Mouse (Mus musculus): Measurements from ENCODE around the gene Zfhx3.

Zfhx3 gene

DNA sequence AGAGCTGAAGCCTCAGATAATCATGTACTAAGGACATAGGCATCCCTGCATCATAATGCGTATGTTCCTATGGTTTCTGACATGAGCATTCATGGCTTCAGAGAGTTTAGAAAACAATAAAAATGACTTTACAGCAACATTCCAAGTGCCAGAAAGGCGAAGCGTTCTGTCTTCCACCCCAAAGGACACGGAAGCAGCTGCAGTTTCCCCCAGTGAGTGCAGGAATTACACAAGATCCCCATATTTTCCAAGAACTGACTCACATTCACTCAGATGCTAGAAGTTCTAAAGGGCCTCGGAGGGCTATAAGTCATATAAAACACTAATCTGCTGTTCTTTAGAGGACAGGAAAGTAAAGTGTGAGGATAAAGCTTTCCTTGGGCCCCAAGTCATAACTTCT, 75.3 kb downstream of the Zfhx3 start:
- no peak for DNase-seq (ENCODE audit: low read depth, low spot score)

DNA sequence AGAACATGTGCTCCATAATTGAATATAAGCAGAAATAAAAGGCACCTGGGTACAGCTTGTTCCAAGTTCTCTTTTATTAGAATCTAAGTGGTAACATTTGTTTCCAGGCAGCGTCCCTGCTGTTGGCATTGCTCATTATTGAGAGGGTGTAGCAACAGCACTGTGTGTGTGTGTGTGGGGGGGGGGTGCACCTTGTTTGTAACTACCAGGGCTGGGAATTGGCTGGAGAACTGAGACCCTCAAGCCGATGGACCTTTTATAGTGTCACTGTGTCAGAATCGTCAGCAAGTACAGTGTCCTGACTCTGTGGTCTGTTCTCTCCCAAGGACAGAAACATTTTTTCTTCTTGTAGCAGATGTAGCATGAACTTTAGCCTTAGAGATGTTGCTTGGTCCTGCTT, 77.2 kb downstream of the Zfhx3 start:
- DNase-seq (ENCODE audit: low read depth, low spot score), result no peak

DNA sequence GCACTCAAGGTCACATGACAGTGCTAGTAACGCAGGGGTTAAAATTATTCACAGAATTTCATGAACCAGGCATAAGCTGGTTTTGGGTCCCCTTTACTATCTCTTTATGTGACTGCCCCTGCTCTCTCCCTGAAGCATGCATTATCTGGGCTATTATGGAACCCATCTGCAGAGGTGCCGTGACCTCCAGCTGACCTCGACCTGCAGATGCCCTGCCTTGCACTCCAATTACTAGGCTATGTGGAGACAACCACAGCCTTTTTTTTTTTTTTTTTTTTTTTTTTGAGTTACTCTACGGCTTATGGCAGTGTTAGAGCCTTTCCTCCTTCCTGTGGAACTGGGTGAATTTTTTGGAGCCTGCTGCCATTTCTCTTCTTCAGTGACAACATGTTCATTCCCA, 80.0 kb downstream of the Zfhx3 start:
- DNase-seq (ENCODE audit: low read depth, low spot score), result no peak

GRCm38 (mm10) chr8:108024331-108024730, 81.9 kb downstream of the Zfhx3 start:
- DNase-seq (ENCODE audit: low read depth, low spot score), result no peak

GRCm38 (mm10) chr8:108025249-108025648, 82.8 kb downstream of the Zfhx3 start:
- no peak for DNase-seq (ENCODE audit: low read depth, low spot score)

DNA sequence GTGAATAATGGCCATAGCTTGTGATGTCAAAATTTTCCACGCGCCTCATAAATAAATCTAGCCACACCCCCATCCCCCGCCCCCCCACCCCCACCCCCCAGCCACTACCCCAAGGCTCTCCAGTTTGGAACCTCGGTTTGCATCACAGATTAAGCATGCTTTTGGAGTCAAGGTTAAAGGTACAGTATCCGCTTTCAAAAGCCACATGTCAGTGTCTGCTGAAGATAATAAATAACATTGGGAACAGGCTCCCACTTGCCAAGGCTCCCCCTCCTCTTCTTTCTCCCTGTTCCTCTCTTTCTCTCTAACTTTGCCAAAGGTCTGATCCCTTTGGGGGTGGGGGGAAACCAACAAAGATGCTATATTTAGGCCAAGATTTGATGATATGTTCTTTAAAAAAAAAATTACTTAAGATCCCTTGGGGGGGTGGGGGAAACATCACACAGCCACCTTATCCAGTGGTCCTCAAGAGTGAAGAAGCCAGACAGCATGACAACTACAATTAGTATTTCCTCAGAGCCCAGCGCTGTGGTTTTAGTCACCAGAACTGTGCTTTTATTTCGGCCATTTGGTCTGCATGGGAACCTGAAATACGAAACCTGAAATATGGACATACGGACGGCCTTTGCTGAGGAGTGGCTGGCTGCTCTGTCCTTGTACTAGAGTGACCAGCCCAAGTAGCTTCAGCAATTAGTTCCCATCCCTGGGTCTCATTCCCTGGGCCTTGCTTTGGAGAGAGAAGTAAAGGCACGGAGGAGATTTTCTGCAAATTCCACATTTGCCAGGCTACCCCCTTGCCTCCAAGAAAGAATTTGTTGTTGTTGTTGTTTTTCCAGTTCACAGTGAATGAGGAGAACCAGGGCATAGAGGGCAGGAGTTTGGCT, 84.4 kb downstream of the Zfhx3 start:
- peak; percentile 58 for DNase-seq (ENCODE audit: low read depth, low spot score)

- peak; percentile 74 for DNase-seq (ENCODE audit: low read depth, low spot score)
Measured at GRCm38 (mm10) chr8:108027561-108028025, 85.1 kb downstream of the Zfhx3 start.

DNA sequence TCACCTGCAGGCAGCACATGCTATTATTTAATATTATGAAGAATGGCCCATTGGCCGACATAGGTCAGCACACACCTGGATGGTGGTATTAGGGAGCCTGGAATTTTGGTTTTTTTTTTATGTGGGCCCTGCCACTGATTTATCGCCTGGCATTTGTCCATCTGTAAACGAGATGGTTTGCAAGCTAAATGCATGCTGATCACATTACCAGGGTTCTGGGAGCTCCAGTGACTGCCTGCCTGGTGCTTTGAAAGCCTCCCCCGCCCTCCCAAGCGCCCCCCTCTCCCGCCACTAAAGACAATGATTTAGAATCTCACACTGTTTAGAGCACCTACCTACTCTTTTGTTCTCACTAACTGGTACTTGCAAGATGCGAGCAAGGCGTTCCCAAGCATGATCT, 86.0 kb downstream of the Zfhx3 start:
- no peak for DNase-seq (ENCODE audit: low read depth, low spot score)

DNA sequence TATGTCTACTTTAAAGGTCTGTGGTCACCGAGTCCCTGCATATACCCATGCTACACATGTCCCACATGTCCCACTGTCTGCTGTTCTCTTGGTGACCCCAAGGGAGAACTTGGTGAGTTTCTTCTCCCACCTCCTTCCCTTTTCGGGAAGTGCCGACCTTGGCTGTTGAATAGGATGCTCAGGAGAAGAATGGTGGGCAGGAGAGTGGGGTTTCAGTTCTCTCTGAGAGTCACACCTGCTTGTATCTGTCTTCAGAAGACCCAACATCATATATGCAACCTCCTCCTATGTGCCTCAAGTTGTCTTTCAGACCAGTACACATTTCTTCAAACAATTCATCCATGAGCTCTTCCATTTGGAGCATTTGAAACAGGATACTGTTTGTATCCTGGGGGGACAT, 88.7 kb downstream of the Zfhx3 start:
- no peak for DNase-seq (ENCODE audit: low read depth, low spot score)

DNA sequence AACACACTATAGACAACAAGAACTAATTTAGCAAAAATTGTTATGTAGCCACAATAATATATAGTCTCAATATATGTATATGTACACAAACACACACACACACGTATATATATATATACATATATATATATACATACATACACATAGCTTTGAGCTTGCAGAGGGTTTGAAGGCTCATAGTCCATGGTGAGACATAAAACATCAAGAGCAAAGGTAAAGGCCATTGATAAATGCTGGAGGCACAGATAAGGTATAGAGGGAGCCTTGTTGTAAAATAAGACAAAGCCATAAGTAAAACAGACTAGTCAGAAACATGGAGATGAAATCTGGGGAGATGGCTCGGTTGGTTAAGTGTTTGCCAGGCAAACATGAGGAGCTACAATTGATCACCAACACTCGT, 91.6 kb downstream of the Zfhx3 start:
- no peak for DNase-seq (ENCODE audit: low read depth, low spot score)

GRCm38 (mm10) chr8:108034726-108035125, 92.3 kb downstream of the Zfhx3 start:
- DNase-seq (ENCODE audit: low read depth, low spot score), result no peak

DNA sequence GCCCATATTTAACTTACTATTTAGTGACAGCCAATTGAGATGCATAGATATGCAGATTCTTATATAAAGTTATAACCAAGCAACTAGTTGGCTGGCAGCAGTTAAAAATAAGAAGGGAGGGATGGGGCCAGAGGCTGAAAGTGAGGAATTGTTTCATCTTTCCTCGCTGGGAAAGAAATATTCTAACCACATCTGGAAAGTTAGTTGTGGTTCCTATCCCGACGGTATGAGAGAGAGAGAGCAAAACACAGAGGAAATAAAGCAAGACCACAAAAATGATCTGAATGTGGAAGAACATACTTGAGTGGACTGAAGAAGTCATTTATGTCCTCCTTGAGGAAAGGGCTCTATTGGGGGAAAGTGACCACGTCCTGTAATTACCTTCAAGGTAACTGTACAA, 101.2 kb downstream of the Zfhx3 start:
- no peak for DNase-seq (ENCODE audit: low read depth, low spot score)

DNA sequence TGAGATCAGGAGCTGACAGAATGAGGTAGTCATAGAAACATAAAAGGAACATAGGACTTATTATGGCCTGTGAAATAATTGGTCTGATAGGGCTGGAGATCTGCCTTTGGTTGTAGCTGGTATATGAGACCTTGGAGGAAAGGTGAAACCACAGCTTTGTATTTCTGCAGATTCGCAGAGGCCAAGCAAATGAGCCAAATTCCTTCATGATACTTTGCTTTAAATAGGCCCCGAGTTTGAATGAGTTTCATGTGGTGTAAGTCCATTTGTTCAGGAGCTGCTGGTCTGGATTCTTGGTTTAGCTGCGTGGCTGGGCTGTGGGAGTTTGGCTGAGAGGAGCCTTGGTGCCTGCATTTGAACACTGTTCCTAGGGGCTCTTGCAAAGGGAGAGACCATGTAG, 101.7 kb downstream of the Zfhx3 start:
- DNase-seq (ENCODE audit: low read depth, low spot score), result no peak

GRCm38 (mm10) chr8:108056241-108056640, 113.8 kb downstream of the Zfhx3 start:
- no peak for DNase-seq (ENCODE audit: low read depth, low spot score)

GRCm38 (mm10) chr8:108061972-108062371, 119.5 kb downstream of the Zfhx3 start:
- peak; percentile 24 for DNase-seq (ENCODE audit: low read depth, low spot score)

- DNase-seq (ENCODE audit: low read depth, low spot score), result no peak
Measured at GRCm38 (mm10) chr8:108067111-108067510, 124.7 kb downstream of the Zfhx3 start.

DNA sequence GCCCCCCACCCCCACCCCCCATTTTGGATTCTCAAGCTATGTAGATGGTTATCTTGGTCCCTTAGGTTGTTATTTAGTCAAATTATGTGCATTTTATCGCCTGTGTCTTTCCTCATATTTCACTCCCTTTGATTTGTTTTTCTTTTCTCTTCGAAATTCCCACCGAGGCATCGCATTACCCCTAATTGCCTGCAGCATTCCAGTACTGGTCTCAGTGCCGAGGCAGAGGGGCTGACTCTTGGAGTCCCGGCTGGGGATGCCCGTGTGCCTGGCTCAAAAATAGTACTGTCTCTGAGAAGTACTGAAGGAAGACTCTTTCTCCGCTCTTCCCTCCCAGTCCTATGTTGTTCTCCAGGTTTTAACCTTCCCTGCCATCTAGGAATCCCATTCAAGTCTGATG, 125.8 kb downstream of the Zfhx3 start:
- no peak for DNase-seq (ENCODE audit: low read depth, low spot score)

- no peak for DNase-seq (ENCODE audit: low read depth, low spot score)
Measured at GRCm38 (mm10) chr8:108070438-108070837, 128.0 kb downstream of the Zfhx3 start.

GRCm38 (mm10) chr8:108072126-108072746, 129.8 kb downstream of the Zfhx3 start:
- no peak for DNase-seq (ENCODE audit: low read depth, low spot score)

GRCm38 (mm10) chr8:108072853-108073252, 130.4 kb downstream of the Zfhx3 start:
- DNase-seq (ENCODE audit: low read depth, low spot score), result no peak

DNA sequence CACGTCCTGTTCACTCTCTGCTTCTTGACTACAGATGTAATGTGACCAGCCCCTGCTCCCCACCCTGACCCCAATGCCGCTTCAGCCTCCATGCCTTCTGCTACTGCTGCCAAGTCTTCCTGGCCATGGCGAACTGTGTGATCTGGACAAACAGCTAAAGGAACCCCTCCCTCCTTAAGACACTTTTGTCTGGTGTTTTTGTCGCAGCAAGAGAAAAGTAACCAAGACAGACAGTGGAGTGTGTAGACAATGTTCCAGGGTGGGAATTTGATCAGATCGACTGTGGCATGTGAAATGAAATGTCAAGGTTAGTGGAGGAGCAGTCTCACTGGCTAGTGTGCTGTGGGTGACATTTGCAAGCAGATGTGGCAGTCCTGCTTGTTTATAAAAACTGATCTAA, 132.7 kb downstream of the Zfhx3 start:
- no peak for DNase-seq (ENCODE audit: low read depth, low spot score)

GRCm38 (mm10) chr8:108078726-108079125, 136.3 kb downstream of the Zfhx3 start:
- DNase-seq (ENCODE audit: low read depth, low spot score), result no peak

DNA sequence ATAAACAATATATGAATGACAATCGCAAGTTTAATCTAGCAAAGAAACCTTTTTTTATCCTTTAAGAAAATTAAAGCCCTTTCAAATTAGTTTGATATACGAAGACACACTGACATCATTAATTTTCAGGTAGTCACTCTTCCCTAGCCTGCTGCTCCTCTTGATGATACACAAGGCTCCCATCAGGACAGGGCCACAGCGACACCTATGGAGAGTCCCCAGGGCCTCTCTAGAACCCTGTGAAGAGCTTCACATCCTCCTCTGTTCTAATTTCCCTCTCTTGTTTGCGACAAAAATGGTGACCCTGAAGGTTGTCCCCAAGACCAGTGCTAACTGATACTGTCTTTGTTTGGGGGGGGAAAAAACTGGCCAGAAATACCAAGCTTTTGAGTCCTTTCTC, 144.5 kb downstream of the Zfhx3 start:
- no peak for DNase-seq (ENCODE audit: low read depth, low spot score)
